In the genomic region with DNA sequence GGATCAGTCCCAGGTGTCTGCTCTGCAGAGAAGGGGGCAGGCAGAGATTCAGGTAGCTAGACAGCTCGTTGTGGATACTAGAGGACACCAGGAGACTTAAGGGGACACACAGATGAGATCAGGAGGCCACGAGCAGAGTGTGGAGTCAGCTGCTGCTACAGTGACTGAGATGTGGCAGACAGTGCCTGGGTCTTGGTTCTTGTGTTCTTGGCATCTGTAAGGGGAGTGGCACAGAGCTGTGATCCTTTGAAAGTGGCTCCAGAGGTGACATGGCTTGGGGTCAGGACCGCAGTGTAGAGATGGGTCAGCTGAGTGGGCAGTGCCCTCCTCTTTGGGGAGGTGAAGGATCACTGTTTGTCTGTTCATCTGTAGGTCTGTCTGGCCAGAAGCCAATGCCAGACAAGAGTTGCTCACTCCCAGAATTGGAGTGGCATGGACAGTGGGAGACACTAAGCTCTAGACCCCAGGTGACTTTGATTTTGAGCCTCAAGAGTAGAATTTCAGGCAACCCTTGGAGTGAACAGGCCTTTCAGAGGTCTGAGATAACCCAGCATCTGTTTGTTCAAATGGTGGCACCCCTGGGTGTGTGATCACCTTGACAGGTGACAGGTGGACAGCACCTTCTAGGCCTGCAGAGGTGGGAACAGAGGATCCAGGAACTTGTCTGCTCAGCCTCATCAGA, we compare ENCODE assay signal across 12 mouse cellular contexts. TPM values are rescaled to one million over a fixed set of nuclear protein-coding genes. Genes with fewer than 3 reads are reported as not detected.
DNase-seq lines count a peak whose midpoint lies in the region; ATAC-seq and TF ChIP-seq lines count a peak whose summit lies in the region.
"Had no signal": no experiment of that assay in that cellular context is flagged by ENCODE, and none has a peak within 500 bp of the region (broad histone marks: within the 10 kb centered on the region; RNA-seq: fewer than 3 reads in every experiment).

No protein-coding gene starts in this region.

- no peak overlapping the region for H3K9ac ChIP-seq in lung, postnatal 0 days (replicated peaks; ENCODE audit: low read depth)
- H3K9ac ChIP-seq in limb, embryonic 12.5 days (replicated peaks), result no peak overlapping the region
- H3K9ac ChIP-seq in stomach, postnatal 0 days (ENCODE audit: low read length), result peak overlapping the region; percentile 18; the same call in 1 of the 2 replicates

- H3K9me3 ChIP-seq in lung, postnatal 0 days (ENCODE audit: low read length), result no peaks in the 10 kb centered on the region
- no peaks in the 10 kb centered on the region for H3K9me3 ChIP-seq in limb, embryonic 12.5 days
- H3K9me3 ChIP-seq in stomach, postnatal 0 days (ENCODE audit: control insufficient read depth, low read length), result no peaks in the 10 kb centered on the region
- H3K9me3 ChIP-seq: G1E had no signal

- H3K27me3 ChIP-seq in lung, postnatal 0 days (replicated peaks; ENCODE audit: insufficient read depth, low read length), result no peaks in the 10 kb centered on the region
- no peaks in the 10 kb centered on the region for H3K27me3 ChIP-seq in limb, embryonic 12.5 days
- no peaks in the 10 kb centered on the region for H3K27me3 ChIP-seq in stomach, postnatal 0 days (ENCODE audit: control insufficient read depth, insufficient read depth, low read length)

- peak; percentile 64 for DNase-seq in cerebellum, adult 11-12 months
- no peak for DNase-seq in cerebellum, postnatal 4 days (ENCODE audit: low spot score in 2 of 2)
- no peak for DNase-seq in lung, postnatal 0 days (ENCODE audit: low spot score)
- no peak for DNase-seq in lung, postnatal 14 days
- no peak for DNase-seq in stomach, postnatal 0 days (ENCODE audit: low spot score)
- DNase-seq in adrenal gland, postnatal 10 days, result no peak
- no peak for DNase-seq in thymus, postnatal 10 days (ENCODE audit: low spot score in 2 of 2)
- DNase-seq: layer of hippocampus, postnatal 36 days had no signal

- no peak for TF ChIP-seq CTCF in lung, postnatal 0 days (IDR thresholded peaks at IDR 0.05)
- no peak for TF ChIP-seq CTCF in stomach, postnatal 0 days (IDR thresholded peaks at IDR 0.05; ENCODE audit: low read depth)

- H3K27ac ChIP-seq in lung, postnatal 0 days (ENCODE audit: low read length), result no peak overlapping the region
- H3K27ac ChIP-seq in limb, embryonic 12.5 days, result no peak overlapping the region
- H3K27ac ChIP-seq in stomach, postnatal 0 days (replicated peaks), result no peak overlapping the region
- H3K27ac ChIP-seq: macrophage had no signal

- H3K4me3 ChIP-seq in lung, postnatal 0 days (ENCODE audit: low read depth, low read length), result 0 out of 2 replicates have a peak overlapping the region, but pooled peaks have one; percentile 2
- H3K4me3 ChIP-seq in limb, embryonic 12.5 days (replicated peaks), result no peak overlapping the region
- H3K4me3 ChIP-seq in stomach, postnatal 0 days (ENCODE audit: low read depth, low read length), result no peak overlapping the region

- H3K4me1 ChIP-seq in lung, postnatal 0 days (ENCODE audit: insufficient read depth, low read depth, low read length), result peaks cover 21% of the 10 kb centered on the region
- peaks cover 55% of the 10 kb centered on the region for H3K4me1 ChIP-seq in limb, embryonic 12.5 days (replicated peaks)
- peaks cover 7% of the 10 kb centered on the region; the same call in 1 of the 2 replicates for H3K4me1 ChIP-seq in stomach, postnatal 0 days (replicated peaks; ENCODE audit: control insufficient read depth, insufficient read depth)

- H3K4me2 ChIP-seq in lung, postnatal 0 days (replicated peaks; ENCODE audit: low read depth, low read length), result 0 out of 2 replicates have a peak overlapping the region, but pooled peaks have one; percentile 81
- H3K4me2 ChIP-seq in limb, embryonic 12.5 days, result peak overlapping the region; percentile 90
- no peak overlapping the region for H3K4me2 ChIP-seq in stomach, postnatal 0 days (replicated peaks; ENCODE audit: low read depth)

- no peak for ATAC-seq in lung, postnatal 0 days
- no peak for ATAC-seq in limb, embryonic 12.5 days (ENCODE audit: insufficient number of reproducible peaks, insufficient read depth, low FRiP score, low TSS enrichment, low read depth)
- ATAC-seq in stomach, postnatal 0 days (ENCODE audit: low FRiP score, low TSS enrichment), result no peak

- WGBS in lung, postnatal 0 days, result 76% methylated on average over 3 of the region's 3 CpGs
- 85% methylated on average over 3 of the region's 3 CpGs for WGBS in limb, embryonic 12.5 days
- 79% methylated on average over 3 of the region's 3 CpGs for WGBS in stomach, postnatal 0 days

- TF ChIP-seq EP300 in lung, postnatal 0 days (IDR thresholded peaks at IDR 0.05), result no peak
- no peak for TF ChIP-seq EP300 in stomach, postnatal 0 days (optimal IDR thresholded peaks at IDR 0.05)

- 0 out of 2 replicates have a peak, but pooled peaks cover 1% of the 10 kb centered on the region for H3K36me3 ChIP-seq in lung, postnatal 0 days (ENCODE audit: insufficient read depth, low read length)
- peaks cover 40% of the 10 kb centered on the region for H3K36me3 ChIP-seq in limb, embryonic 12.5 days
- H3K36me3 ChIP-seq in stomach, postnatal 0 days (ENCODE audit: control insufficient read depth, insufficient read depth, low read length), result no peaks in the 10 kb centered on the region
- H3K36me3 ChIP-seq: G1E had no signal

RNA-seq across cellular contexts. Expression of gene Gpsm1, which starts 2.8 kb away (rescaled TPM):
- 29.0 and 33.0 TPM in 2 replicates for polyA plus RNA-seq in lung, postnatal 0 days (2015; fragmentation: Nextera tagmentation; extraction: Ambion mirVana)
- 73.4 and 74.1 TPM in 2 replicates for polyA plus RNA-seq in limb, embryonic 12.5 days (2016; fragmentation: Nextera tagmentation; extraction: Ambion mirVana)
- 20.4 and 20.9 TPM in 2 replicates for polyA plus RNA-seq in stomach, postnatal 0 days (2015; fragmentation: Nextera tagmentation; extraction: Ambion mirVana)
- 10 to 100 TPM; 15.7 to 19.3 TPM for total RNA-seq in adrenal gland, postnatal 10 days (2021)

RNA-seq across cellular contexts. Expression of gene Ccdc187, which starts 23.8 kb away (rescaled TPM):
- 0.61 and 0.77 TPM in 2 replicates for polyA plus RNA-seq in lung, postnatal 0 days (2015; fragmentation: Nextera tagmentation; extraction: Ambion mirVana)
- not detected in 2 replicates for polyA plus RNA-seq in limb, embryonic 12.5 days (2016; fragmentation: Nextera tagmentation; extraction: Ambion mirVana)
- polyA plus RNA-seq in stomach, postnatal 0 days (2015; fragmentation: Nextera tagmentation; extraction: Ambion mirVana), result 0.21 and 0.40 TPM in 2 replicates
- total RNA-seq in adrenal gland, postnatal 10 days (2021), result 1 to 10 TPM in 1 of 2 experiments, under 1 TPM in 1; 0.81 to 1.5 TPM
- total RNA-seq: common myeloid progenitor, adult 5-6 weeks had no signal
- polyA plus RNA-seq: G1E, macrophage had no signal

RNA-seq across cellular contexts. Expression of gene Dnlz, which starts 33.8 kb away (rescaled TPM):
- 14.2 and 15.5 TPM in 2 replicates for polyA plus RNA-seq in lung, postnatal 0 days (2015; fragmentation: Nextera tagmentation; extraction: Ambion mirVana)
- 32.2 and 32.5 TPM in 2 replicates for polyA plus RNA-seq in limb, embryonic 12.5 days (2016; fragmentation: Nextera tagmentation; extraction: Ambion mirVana)
- polyA plus RNA-seq in stomach, postnatal 0 days (2015; fragmentation: Nextera tagmentation; extraction: Ambion mirVana), result 15.1 and 16.6 TPM in 2 replicates
- 10 to 100 TPM; 18.5 to 20.2 TPM for total RNA-seq in adrenal gland, postnatal 10 days (2021)

RNA-seq across cellular contexts. Expression of gene Card9, which starts 42.6 kb away (rescaled TPM):
- 9.9 and 10.9 TPM in 2 replicates for polyA plus RNA-seq in lung, postnatal 0 days (2015; fragmentation: Nextera tagmentation; extraction: Ambion mirVana)
- 0.50 and 0.51 TPM in 2 replicates for polyA plus RNA-seq in limb, embryonic 12.5 days (2016; fragmentation: Nextera tagmentation; extraction: Ambion mirVana)
- 0.51 and 0.55 TPM in 2 replicates for polyA plus RNA-seq in stomach, postnatal 0 days (2015; fragmentation: Nextera tagmentation; extraction: Ambion mirVana)
- total RNA-seq in adrenal gland, postnatal 10 days (2021), result 1 to 10 TPM; 1.5 to 2.2 TPM
